Mouse (Mus musculus): Measurements from ENCODE around the gene Tmem131l. TPM values are rescaled to one million over a fixed set of nuclear protein-coding genes. Genes with fewer than 3 reads are reported as not detected.

The Tmem131l gene
- polyA plus RNA-seq, 1 experiment, result 24.5 TPM

DNA sequence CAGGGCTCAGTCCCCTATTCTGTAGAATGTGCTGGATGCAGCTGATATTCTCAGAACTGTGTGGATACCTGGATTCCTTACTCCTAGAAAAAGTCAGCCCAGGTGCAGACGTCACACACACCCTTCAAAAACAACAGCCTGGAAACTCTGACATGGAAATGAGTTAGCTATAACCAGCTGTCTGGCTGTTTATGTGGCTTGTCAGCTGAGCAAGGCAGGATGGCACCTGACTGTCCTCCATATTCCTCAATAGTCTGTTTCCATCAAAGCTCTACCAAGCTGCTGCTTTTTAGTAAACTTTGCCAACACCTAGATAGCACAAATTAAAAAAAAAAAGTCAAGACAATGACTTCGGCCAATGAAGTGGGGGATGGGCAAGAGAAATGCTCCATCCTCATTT is 66.6 kb downstream of the Tmem131l start:
- no peak for TF ChIP-seq CTCF (IDR thresholded peaks at IDR 0.05; ENCODE audit: insufficient read depth, low read length)
- no peak for TF ChIP-seq POLR2A (IDR thresholded peaks at IDR 0.05; ENCODE audit: borderline replicate concordance, extremely low read depth, low read depth, low read length)
- DNase-seq, result no peak
- Histone ChIP-seq H3K4me3 (replicated peaks; ENCODE audit: extremely low read depth, low read depth, low read length) (no peak overlapping the region), H3K4me1 (ENCODE audit: control insufficient read depth, insufficient read depth, low read length) (peaks cover under 1% of the 10 kb centered on the region; the same call in 1 of the 2 replicates)
- WGBS, result 74% methylated on average over 2 of the region's 2 CpGs

DNA sequence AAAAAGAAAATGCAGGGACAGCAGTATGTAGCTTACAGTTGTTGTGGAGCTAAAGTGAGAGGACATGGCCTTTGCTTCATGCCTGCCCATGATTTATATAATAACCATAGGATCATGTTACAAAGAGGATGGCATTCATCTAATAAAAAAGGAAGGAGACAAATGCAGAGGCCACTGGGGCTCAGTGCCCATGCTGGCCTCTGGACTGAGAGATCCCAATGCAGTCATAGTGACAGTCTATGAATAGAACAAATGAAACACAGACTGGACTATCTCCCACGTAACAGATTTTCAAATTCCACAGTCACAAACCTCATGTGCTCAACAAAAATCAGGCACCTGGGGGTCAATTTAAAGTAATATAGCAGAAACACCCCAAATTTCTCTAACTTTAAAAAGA is 69.3 kb downstream of the Tmem131l start:
- WGBS, result 65% methylated on average over 1 of the region's 1 CpGs

DNA sequence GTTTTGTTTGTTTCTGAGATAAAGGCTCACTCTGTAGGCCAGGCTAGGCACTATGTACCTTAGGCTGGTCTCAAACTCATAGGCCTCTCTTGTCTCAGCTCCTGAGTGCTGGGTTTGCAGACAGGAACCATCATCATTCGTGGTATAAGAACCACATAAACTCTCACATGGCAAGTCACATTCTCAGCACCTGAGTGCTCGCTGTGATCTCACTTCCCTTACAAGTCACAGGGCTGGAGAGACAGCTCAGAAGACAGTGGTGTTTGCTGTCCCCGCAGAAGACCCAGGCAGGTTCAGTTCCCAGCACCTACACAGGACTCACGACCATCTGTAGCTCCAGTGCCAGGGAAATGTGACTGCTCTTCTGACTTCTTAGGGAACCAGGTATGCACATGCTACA is 70.9 kb downstream of the Tmem131l start:
- no peak overlapping the region for H3K4me3 ChIP-seq (replicated peaks; ENCODE audit: extremely low read depth, low read depth, low read length)
- TF ChIP-seq CTCF (IDR thresholded peaks at IDR 0.05; ENCODE audit: insufficient read depth, low read length) (no peak), POLR2A (IDR thresholded peaks at IDR 0.05; ENCODE audit: borderline replicate concordance, extremely low read depth, low read depth, low read length) (no peak)
- 85% methylated on average over 4 of the region's 4 CpGs for WGBS
- DNase-seq, result no peak
- no peaks in the 10 kb centered on the region for H3K4me1 ChIP-seq (ENCODE audit: control insufficient read depth, insufficient read depth, low read length)

More for the DNA sequence above, 69.3 kb downstream of the Tmem131l start:
- DNase-seq, result no peak
- no peaks in the 10 kb centered on the region for H3K4me1 ChIP-seq (ENCODE audit: control insufficient read depth, insufficient read depth, low read length)
- no peak overlapping the region for H3K4me3 ChIP-seq (replicated peaks; ENCODE audit: extremely low read depth, low read depth, low read length)
- no peak for TF ChIP-seq POLR2A (IDR thresholded peaks at IDR 0.05; ENCODE audit: borderline replicate concordance, extremely low read depth, low read depth, low read length)
- no peak for TF ChIP-seq CTCF (IDR thresholded peaks at IDR 0.05; ENCODE audit: insufficient read depth, low read length)

DNA sequence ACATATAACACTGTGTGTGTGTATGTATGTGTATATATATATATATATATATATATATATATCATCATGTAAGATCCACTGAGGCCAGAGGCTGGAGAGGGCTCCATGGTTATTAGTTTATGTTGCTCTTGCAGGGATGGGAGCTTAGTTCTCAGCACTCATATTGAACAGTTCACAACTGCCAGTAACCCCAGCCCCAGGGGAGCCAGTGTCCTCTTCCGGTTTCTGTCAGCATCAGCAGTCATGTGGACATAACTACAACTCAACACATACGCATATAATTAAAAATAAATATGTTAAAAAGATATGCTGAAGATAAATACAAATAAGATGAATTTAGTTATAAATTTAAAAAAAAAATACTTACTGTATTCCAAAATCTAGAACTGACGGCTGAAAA is 72.2 kb downstream of the Tmem131l start:
- no peaks in the 10 kb centered on the region for H3K4me1 ChIP-seq (ENCODE audit: control insufficient read depth, insufficient read depth, low read length)
- no peak for DNase-seq

DNA sequence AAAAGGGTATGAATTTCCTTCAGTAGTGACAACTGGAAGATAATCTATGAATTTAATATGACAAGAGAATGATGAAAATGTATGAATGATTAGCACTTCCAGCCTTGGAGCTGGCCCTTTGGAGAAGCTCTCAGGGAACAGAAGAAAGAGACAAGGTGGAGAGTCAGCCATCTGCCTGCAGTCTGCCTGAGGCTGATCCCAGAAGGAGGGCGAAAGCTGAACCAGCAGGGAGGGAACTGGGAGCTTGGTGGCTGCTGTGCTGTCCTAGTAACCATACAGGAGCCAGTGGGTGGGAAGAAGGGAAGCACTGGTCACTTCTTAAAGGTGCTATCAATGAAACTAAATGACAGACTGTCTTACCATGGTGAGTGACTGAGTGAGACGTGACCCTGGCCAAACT is 74.6 kb downstream of the Tmem131l start:
- DNase-seq, result no peak
- 94% methylated on average over 2 of the region's 2 CpGs for WGBS
- TF ChIP-seq CTCF (IDR thresholded peaks at IDR 0.05; ENCODE audit: insufficient read depth, low read length) (no peak), POLR2A (IDR thresholded peaks at IDR 0.05; ENCODE audit: borderline replicate concordance, extremely low read depth, low read depth, low read length) (no peak)

More for the DNA sequence above, 72.2 kb downstream of the Tmem131l start:
- no peak overlapping the region for H3K4me3 ChIP-seq (replicated peaks; ENCODE audit: extremely low read depth, low read depth, low read length)
- WGBS, result 92% methylated on average over 3 of the region's 3 CpGs
- TF ChIP-seq CTCF (IDR thresholded peaks at IDR 0.05; ENCODE audit: insufficient read depth, low read length), result no peak
- no peak for TF ChIP-seq POLR2A (IDR thresholded peaks at IDR 0.05; ENCODE audit: borderline replicate concordance, extremely low read depth, low read depth, low read length)

DNA sequence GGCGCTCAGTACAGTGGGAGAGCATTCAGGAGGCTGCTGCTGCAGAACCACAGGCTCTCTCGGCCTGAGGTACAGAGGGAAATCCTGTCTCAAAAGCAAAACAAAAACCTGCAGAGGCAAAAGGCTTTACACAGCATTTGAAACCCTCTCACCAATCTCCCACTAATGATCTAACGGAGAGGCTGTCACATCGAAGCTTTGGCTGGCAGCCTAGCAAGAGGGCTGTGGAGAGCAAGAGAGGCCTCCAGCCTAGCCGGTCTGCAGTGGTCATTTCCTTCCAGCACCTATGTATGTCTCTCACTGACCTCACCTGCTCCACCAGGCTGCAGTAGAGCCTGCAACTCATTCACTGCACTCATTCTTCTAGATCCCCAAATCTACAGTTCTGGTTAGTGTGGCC is 76.3 kb downstream of the Tmem131l start:
- no peaks in the 10 kb centered on the region for H3K4me1 ChIP-seq (ENCODE audit: control insufficient read depth, insufficient read depth, low read length)
- no peak for TF ChIP-seq POLR2A (IDR thresholded peaks at IDR 0.05; ENCODE audit: borderline replicate concordance, extremely low read depth, low read depth, low read length)
- TF ChIP-seq CTCF (IDR thresholded peaks at IDR 0.05; ENCODE audit: insufficient read depth, low read length), result no peak
- 65% methylated on average over 5 of the region's 5 CpGs for WGBS
- no peak for DNase-seq
- no peak overlapping the region for H3K4me3 ChIP-seq (replicated peaks; ENCODE audit: extremely low read depth, low read depth, low read length)

More for the DNA sequence above, 74.6 kb downstream of the Tmem131l start:
- Histone ChIP-seq H3K4me3 (replicated peaks; ENCODE audit: extremely low read depth, low read depth, low read length) (no peak overlapping the region), H3K4me1 (ENCODE audit: control insufficient read depth, insufficient read depth, low read length) (no peaks in the 10 kb centered on the region)

DNA sequence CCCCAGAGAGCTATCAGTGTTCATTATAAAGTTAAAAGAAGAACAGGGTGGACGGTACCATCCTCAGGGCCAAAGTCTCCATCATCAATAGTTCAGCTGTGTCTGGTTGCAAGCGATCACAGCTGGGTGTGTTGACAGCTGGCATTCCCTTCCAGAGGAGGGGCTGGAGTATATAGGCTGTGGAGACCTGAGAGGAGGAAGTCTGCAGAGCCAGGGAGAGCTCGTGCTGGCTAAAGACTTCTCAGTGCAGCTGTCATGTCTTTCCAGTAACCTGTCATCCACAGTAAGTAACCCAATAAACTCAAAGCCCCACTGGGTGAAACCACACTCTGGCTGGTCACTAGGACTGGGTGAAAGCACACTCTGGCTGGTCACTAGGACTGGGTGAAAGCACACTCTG is 77.4 kb downstream of the Tmem131l start:
- H3K4me1 ChIP-seq (ENCODE audit: control insufficient read depth, insufficient read depth, low read length), result no peaks in the 10 kb centered on the region
- 72% methylated on average over 3 of the region's 3 CpGs for WGBS
- TF ChIP-seq CTCF (IDR thresholded peaks at IDR 0.05; ENCODE audit: insufficient read depth, low read length) (no peak), POLR2A (IDR thresholded peaks at IDR 0.05; ENCODE audit: borderline replicate concordance, extremely low read depth, low read depth, low read length) (no peak)
- H3K4me3 ChIP-seq (replicated peaks; ENCODE audit: extremely low read depth, low read depth, low read length), result no peak overlapping the region
- no peak for DNase-seq

DNA sequence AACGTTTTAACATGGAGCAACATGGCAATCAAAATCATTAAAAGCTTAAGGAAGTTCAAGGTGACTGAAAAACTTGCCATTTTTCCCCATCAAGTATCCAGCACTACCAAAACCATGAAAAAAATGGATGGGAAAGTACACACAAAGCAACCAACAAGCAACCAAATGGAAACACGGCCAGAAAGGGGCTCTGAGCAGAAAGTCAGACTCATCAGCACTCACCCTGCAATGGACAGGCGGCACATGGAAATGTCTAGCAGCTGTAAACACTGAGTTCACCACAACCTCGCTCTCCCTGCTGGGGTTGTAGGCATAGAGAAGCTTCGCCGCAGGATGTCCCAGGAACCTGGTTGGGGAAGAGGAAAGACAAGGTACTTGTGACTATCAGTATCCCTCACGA is 77.9 kb downstream of the Tmem131l start:
- no peak overlapping the region for H3K4me3 ChIP-seq (replicated peaks; ENCODE audit: extremely low read depth, low read depth, low read length)
- 89% methylated on average over 7 of the region's 7 CpGs for WGBS
- no peaks in the 10 kb centered on the region for H3K4me1 ChIP-seq (ENCODE audit: control insufficient read depth, insufficient read depth, low read length)
- TF ChIP-seq POLR2A (IDR thresholded peaks at IDR 0.05; ENCODE audit: borderline replicate concordance, extremely low read depth, low read depth, low read length) (no peak), CTCF (IDR thresholded peaks at IDR 0.05; ENCODE audit: insufficient read depth, low read length) (no peak)
- no peak for DNase-seq

DNA sequence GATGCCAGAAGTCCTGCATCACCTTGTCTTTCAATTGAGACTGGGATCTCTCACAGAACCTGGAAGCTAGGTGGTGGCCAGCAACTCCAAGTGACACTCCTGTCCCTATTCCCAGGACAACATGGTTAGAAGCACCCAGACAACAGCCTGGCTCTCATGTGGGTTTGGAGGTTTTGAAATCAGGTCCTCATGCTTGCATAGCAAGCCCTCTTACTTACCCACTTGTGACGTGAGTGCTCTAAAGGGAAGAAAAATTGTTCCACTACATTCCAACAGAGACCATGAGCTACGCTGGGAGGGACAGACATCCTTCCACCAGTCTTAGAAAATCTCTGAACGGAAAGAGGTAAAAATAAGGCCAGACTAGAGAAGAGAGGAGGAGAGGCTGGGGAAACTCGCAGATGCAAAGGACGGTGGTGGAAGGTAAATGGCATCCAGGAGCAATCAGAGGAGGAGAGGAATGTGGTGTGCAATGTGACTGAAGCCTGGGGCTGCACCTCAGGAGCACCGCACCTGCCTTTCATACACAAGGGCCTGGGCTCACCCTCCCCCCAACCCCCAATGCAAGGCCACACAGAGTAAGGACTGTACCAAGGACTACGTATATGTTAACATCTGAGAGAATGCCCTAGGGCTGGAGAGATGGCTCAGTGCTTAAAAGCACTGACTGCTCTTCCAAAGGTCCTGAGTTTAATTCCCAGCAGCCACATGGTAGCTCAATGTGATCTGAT is 80.9 kb downstream of the Tmem131l start:
- no peaks in the 10 kb centered on the region for H3K4me1 ChIP-seq (ENCODE audit: control insufficient read depth, insufficient read depth, low read length)
- no peak overlapping the region for H3K4me3 ChIP-seq (replicated peaks; ENCODE audit: extremely low read depth, low read depth, low read length)
- TF ChIP-seq CTCF (IDR thresholded peaks at IDR 0.05; ENCODE audit: insufficient read depth, low read length), result no peak
- TF ChIP-seq POLR2A (IDR thresholded peaks at IDR 0.05; ENCODE audit: borderline replicate concordance, extremely low read depth, low read depth, low read length), result no peak
- WGBS, result 78% methylated on average over 7 of the region's 7 CpGs
- peak; percentile 23 for DNase-seq

DNA sequence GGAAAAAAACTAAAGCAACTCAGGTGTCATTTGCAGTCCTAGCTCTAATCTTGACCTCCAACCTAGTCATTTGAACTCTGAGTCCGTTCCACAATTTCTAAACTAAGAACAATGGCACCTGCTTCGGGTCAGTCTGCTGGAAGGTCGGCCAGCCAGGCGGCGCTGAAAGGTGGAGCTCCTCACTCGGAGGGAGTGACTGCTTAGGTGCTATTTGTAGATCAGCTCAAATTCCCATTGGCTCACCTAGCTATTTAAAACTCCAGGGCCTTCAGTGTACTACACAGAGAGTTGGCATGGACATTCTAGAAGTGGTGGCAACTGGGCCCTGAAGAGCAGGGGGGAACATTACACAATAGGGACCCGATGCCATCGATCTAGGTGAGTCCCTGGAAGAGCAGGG is 86.1 kb downstream of the Tmem131l start:
- H3K4me1 ChIP-seq (ENCODE audit: control insufficient read depth, insufficient read depth, low read length), result no peaks in the 10 kb centered on the region
- TF ChIP-seq CTCF (IDR thresholded peaks at IDR 0.05; ENCODE audit: insufficient read depth, low read length), result no peak
- no peak for TF ChIP-seq POLR2A (IDR thresholded peaks at IDR 0.05; ENCODE audit: borderline replicate concordance, extremely low read depth, low read depth, low read length)
- no peak overlapping the region for H3K4me3 ChIP-seq (replicated peaks; ENCODE audit: extremely low read depth, low read depth, low read length)
- DNase-seq, result no peak
- 68% methylated on average over 8 of the region's 8 CpGs for WGBS

Measured in lung, adult 2 months (tissue).